Mouse (Mus musculus): ENCODE data around the gene Sap18. TPM values are rescaled to one million over a fixed set of nuclear protein-coding genes. Genes with fewer than 3 reads are reported as not detected.
"Not testable (repeated sequence)": the region's sequence is repeated elsewhere in the genome, so short reads cannot be mapped to it uniquely, and the experiment has no call there.

Sap18 gene
- polyA plus RNA-seq, 1 experiment from 2014 or later: 17.3 TPM

- TF ChIP-seq CTCF (IDR thresholded peaks at IDR 0.05; ENCODE audit: low read depth): no peak
- Histone ChIP-seq H3K27ac (no peak overlapping the region), H3K36me3 (ENCODE audit: insufficient read depth, low read length) (peaks cover 26% of the 10 kb centered on the region; the same call in 1 of the 2 replicates), H3K4me3 (replicated peaks; ENCODE audit: low read depth, low read length) (no peak overlapping the region), H3K4me1 (replicated peaks; ENCODE audit: insufficient read depth, low read length) (no peaks in the 10 kb centered on the region), H3K4me2 (ENCODE audit: low read length) (no peak overlapping the region), H3K9me3 (replicated peaks; ENCODE audit: low read length) (no peaks in the 10 kb centered on the region), H3K9ac (ENCODE audit: low read depth, low read length) (no peak overlapping the region), H3K27me3 (ENCODE audit: insufficient read depth, low read length) (no peaks in the 10 kb centered on the region)
- ATAC-seq (replicated peaks; ENCODE audit: low FRiP score, low read depth) (no peak), DNase-seq (ENCODE audit: low spot score) (no peak)
- WGBS: 97% methylated on average over 2 of the region's 2 CpGs
Measured at GRCm38 (mm10) chr14:57848646-57849045, 50.7 kb downstream of the Sap18 start.

- no peak overlapping the region for H3K27ac ChIP-seq
- no peak overlapping the region for H3K9ac ChIP-seq (ENCODE audit: low read depth, low read length)
- TF ChIP-seq CTCF (IDR thresholded peaks at IDR 0.05; ENCODE audit: low read depth): no peak
- no peaks in the 10 kb centered on the region for H3K4me1 ChIP-seq (replicated peaks; ENCODE audit: insufficient read depth, low read length)
- ATAC-seq (replicated peaks; ENCODE audit: low FRiP score, low read depth) (no peak), DNase-seq (ENCODE audit: low spot score) (no peak)
- no peak overlapping the region for H3K4me2 ChIP-seq (ENCODE audit: low read length)
- no peaks in the 10 kb centered on the region for H3K27me3 ChIP-seq (ENCODE audit: insufficient read depth, low read length)
- peaks cover 21% of the 10 kb centered on the region; the same call in 1 of the 2 replicates for H3K36me3 ChIP-seq (ENCODE audit: insufficient read depth, low read length)
- no peaks in the 10 kb centered on the region for H3K9me3 ChIP-seq (replicated peaks; ENCODE audit: low read length)
- WGBS: 86% methylated on average over 3 of the region's 3 CpGs
- H3K4me3 ChIP-seq (replicated peaks; ENCODE audit: low read depth, low read length): no peak overlapping the region
Measured at GRCm38 (mm10) chr14:57850330-57850729, 52.4 kb downstream of the Sap18 start.

- ATAC-seq (replicated peaks; ENCODE audit: low FRiP score, low read depth) (no peak), DNase-seq (ENCODE audit: low spot score) (no peak)
- Histone ChIP-seq H3K4me1 (replicated peaks; ENCODE audit: insufficient read depth, low read length) (no peaks in the 10 kb centered on the region), H3K9me3 (replicated peaks; ENCODE audit: low read length) (no peaks in the 10 kb centered on the region), H3K36me3 (ENCODE audit: insufficient read depth, low read length) (peaks cover 18% of the 10 kb centered on the region), H3K4me3 (replicated peaks; ENCODE audit: low read depth, low read length) (no peak overlapping the region), H3K4me2 (ENCODE audit: low read length) (no peak overlapping the region), H3K27me3 (ENCODE audit: insufficient read depth, low read length) (no peaks in the 10 kb centered on the region), H3K27ac (no peak overlapping the region), H3K9ac (ENCODE audit: low read depth, low read length) (no peak overlapping the region)
- WGBS: 89% methylated on average over 2 of the region's 2 CpGs
- no peak for TF ChIP-seq CTCF (IDR thresholded peaks at IDR 0.05; ENCODE audit: low read depth)
Measured at GRCm38 (mm10) chr14:57852961-57853360, 55.0 kb downstream of the Sap18 start.

- not testable (repeated sequence) for H3K27me3 ChIP-seq (ENCODE audit: insufficient read depth, low read length); ATAC-seq (replicated peaks; ENCODE audit: low FRiP score, low read depth); H3K4me3 ChIP-seq (replicated peaks; ENCODE audit: low read depth, low read length); H3K9me3 ChIP-seq (replicated peaks; ENCODE audit: low read length); H3K9ac ChIP-seq (ENCODE audit: low read depth, low read length); H3K4me2 ChIP-seq (ENCODE audit: low read length); H3K4me1 ChIP-seq (replicated peaks; ENCODE audit: insufficient read depth, low read length); H3K27ac ChIP-seq
- H3K36me3 ChIP-seq (ENCODE audit: insufficient read depth, low read length): peaks cover 14% of the 10 kb centered on the region
- peak; percentile 28 for DNase-seq (ENCODE audit: low spot score)
- peak; percentile 45 for TF ChIP-seq CTCF (IDR thresholded peaks at IDR 0.05; ENCODE audit: low read depth)
Measured at GRCm38 (mm10) chr14:57856037-57856436, 58.1 kb downstream of the Sap18 start.

Small RNAs within 50 kb of the gene (microRNA-seq; reads per million reads assigned to microRNA genes)
- gene Mir3077: not detected

Other genes starting within 250 kb of the Sap18 start
- gene Eef1akmt1, start 226.6 kb upstream of the Sap18 start, polyA plus RNA-seq (2015; fragmentation: Nextera tagmentation; extraction: Ambion mirVana): 80.6 and 84.4 TPM in 2 replicates
- 11.0 TPM in 2 replicates for gene Xpo4, start 132.8 kb upstream of the Sap18 start, polyA plus RNA-seq (2015; fragmentation: Nextera tagmentation; extraction: Ambion mirVana)
- not detected in 2 replicates for gene Gm49361, start 52.1 kb upstream of the Sap18 start, polyA plus RNA-seq (2015; fragmentation: Nextera tagmentation; extraction: Ambion mirVana)
- 22.0 and 24.2 TPM in 2 replicates for gene Lats2, start 39.8 kb upstream of the Sap18 start, polyA plus RNA-seq (2015; fragmentation: Nextera tagmentation; extraction: Ambion mirVana)
- gene Ska3, start 28.0 kb downstream of the Sap18 start, polyA plus RNA-seq (2015; fragmentation: Nextera tagmentation; extraction: Ambion mirVana): 12.9 and 16.2 TPM in 2 replicates
- gene Mrpl57, start 28.1 kb downstream of the Sap18 start, polyA plus RNA-seq (2015; fragmentation: Nextera tagmentation; extraction: Ambion mirVana): 224 and 230 TPM in 2 replicates
- 46.1 and 53.2 TPM in 2 replicates for gene Zdhhc20, start 92.1 kb downstream of the Sap18 start, polyA plus RNA-seq (2015; fragmentation: Nextera tagmentation; extraction: Ambion mirVana)
- 84.4 and 87.0 TPM in 2 replicates for gene Micu2, start 201.1 kb downstream of the Sap18 start, polyA plus RNA-seq (2015; fragmentation: Nextera tagmentation; extraction: Ambion mirVana)